Mouse (Mus musculus): Measurements from ENCODE around the gene Slitrk3. TPM values are rescaled to one million over a fixed set of nuclear protein-coding genes. Genes with fewer than 3 reads are reported as not detected.
"Not testable (repeated sequence)": the region's sequence is repeated elsewhere in the genome, so short reads cannot be mapped to it uniquely, and the experiment has no call there.

Gene Slitrk3
- polyA plus RNA-seq (2011; ENCODE audit: insufficient read depth, insufficient read length, low read depth, missing spikeins) = not detected in 2 replicates

GRCm38 (mm10) chr3:73057197-73057811 is at the start of gene Slitrk3:
Gene Slitrk3 (minus strand): TSS chr3:73057803.
- H3K27me3 ChIP-seq (ENCODE audit: control insufficient read depth, insufficient read depth, low read length, poor library complexity, severe bottlenecking) = peaks cover 21% of the 10 kb centered on the region
- H3K9ac ChIP-seq (ENCODE audit: low read depth, poor library complexity, severe bottlenecking) = no peak within 1 kb of the TSS
- no peaks in the 10 kb centered on the region for H3K36me3 ChIP-seq (ENCODE audit: control insufficient read depth, insufficient read depth, low read length, poor library complexity, severe bottlenecking)
- H3K4me1 ChIP-seq (ENCODE audit: control insufficient read depth, insufficient read depth, low read length) = no peaks in the 10 kb centered on the region
- TF ChIP-seq EP300 (IDR thresholded peaks at IDR 0.05; ENCODE audit: insufficient read depth, low read depth, low read length) (no peak), CTCF (IDR thresholded peaks at IDR 0.05; ENCODE audit: low read depth, low read length) (no peak), POLR2A (IDR thresholded peaks at IDR 0.05; ENCODE audit: insufficient read depth, low read length) (no peak)
- no peaks in the 10 kb centered on the region for H3K9me3 ChIP-seq (replicated peaks; ENCODE audit: control insufficient read depth, insufficient read depth, low read length, poor library complexity, severe bottlenecking)
- H3K27ac ChIP-seq (ENCODE audit: insufficient read depth, low read length) = no peak within 1 kb of the TSS
- peak within 1 kb of the TSS; percentile 12 for H3K4me3 ChIP-seq (ENCODE audit: low read depth, low read length)

DNA sequence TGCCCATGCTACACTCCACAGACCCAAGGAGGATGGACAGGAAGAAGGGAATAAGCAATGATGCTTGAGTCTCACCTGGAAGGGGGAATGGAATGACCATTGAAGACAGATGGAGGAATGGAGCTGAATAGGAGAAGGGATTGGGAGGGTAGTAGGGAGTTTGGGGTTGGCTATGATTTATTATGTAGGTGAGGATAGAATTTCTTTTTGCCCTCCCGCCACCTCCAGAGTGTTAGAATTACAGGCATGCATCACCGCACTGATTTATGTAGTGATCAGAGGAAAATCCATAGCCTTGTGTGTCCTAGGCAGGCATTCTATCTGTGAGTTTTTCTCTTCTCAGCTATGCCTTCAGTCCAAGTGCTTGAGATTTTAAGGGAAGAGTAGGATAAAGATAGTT is 36.8 kb upstream of the Slitrk3 start:
- not testable (repeated sequence) for H3K27me3 ChIP-seq (ENCODE audit: control insufficient read depth, insufficient read depth, low read length, poor library complexity, severe bottlenecking); H3K4me1 ChIP-seq (ENCODE audit: control insufficient read depth, insufficient read depth, low read length); H3K36me3 ChIP-seq (ENCODE audit: control insufficient read depth, insufficient read depth, low read length, poor library complexity, severe bottlenecking); H3K27ac ChIP-seq (ENCODE audit: insufficient read depth, low read length); H3K4me3 ChIP-seq (ENCODE audit: low read depth, low read length); H3K9me3 ChIP-seq (replicated peaks; ENCODE audit: control insufficient read depth, insufficient read depth, low read length, poor library complexity, severe bottlenecking); H3K9ac ChIP-seq (ENCODE audit: low read depth, poor library complexity, severe bottlenecking)

DNA sequence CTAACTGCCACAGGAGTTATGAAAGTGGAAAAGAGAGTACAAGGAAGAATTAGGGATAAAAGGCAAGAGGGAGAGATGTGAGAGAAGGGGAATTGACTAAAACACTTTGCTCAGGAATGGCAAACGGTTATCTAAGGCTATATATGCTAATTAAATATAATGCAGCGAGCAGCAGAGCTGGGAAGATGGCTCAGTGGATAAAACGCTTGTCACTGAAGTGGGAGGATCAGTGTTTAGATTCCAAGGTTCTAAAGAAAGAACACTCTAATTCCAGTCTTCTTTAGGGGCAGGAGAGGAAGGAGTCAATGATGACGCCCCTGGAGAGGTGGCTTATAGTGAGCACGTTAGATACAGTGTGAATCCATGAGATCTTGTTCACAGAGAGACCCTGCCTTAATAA is 27.0 kb upstream of the Slitrk3 start:
- Histone ChIP-seq H3K36me3 (ENCODE audit: control insufficient read depth, insufficient read depth, low read length, poor library complexity, severe bottlenecking) (no peaks in the 10 kb centered on the region), H3K27ac (ENCODE audit: insufficient read depth, low read length) (no peak overlapping the region), H3K4me3 (ENCODE audit: low read depth, low read length) (no peak overlapping the region), H3K9ac (ENCODE audit: low read depth, poor library complexity, severe bottlenecking) (no peak overlapping the region), H3K27me3 (ENCODE audit: control insufficient read depth, insufficient read depth, low read length, poor library complexity, severe bottlenecking) (no peaks in the 10 kb centered on the region), H3K9me3 (replicated peaks; ENCODE audit: control insufficient read depth, insufficient read depth, low read length, poor library complexity, severe bottlenecking) (no peaks in the 10 kb centered on the region), H3K4me1 (ENCODE audit: control insufficient read depth, insufficient read depth, low read length) (no peaks in the 10 kb centered on the region)
- TF ChIP-seq POLR2A (IDR thresholded peaks at IDR 0.05; ENCODE audit: insufficient read depth, low read length) (no peak), CTCF (IDR thresholded peaks at IDR 0.05; ENCODE audit: low read depth, low read length) (no peak), EP300 (IDR thresholded peaks at IDR 0.05; ENCODE audit: insufficient read depth, low read depth, low read length) (no peak)

DNA sequence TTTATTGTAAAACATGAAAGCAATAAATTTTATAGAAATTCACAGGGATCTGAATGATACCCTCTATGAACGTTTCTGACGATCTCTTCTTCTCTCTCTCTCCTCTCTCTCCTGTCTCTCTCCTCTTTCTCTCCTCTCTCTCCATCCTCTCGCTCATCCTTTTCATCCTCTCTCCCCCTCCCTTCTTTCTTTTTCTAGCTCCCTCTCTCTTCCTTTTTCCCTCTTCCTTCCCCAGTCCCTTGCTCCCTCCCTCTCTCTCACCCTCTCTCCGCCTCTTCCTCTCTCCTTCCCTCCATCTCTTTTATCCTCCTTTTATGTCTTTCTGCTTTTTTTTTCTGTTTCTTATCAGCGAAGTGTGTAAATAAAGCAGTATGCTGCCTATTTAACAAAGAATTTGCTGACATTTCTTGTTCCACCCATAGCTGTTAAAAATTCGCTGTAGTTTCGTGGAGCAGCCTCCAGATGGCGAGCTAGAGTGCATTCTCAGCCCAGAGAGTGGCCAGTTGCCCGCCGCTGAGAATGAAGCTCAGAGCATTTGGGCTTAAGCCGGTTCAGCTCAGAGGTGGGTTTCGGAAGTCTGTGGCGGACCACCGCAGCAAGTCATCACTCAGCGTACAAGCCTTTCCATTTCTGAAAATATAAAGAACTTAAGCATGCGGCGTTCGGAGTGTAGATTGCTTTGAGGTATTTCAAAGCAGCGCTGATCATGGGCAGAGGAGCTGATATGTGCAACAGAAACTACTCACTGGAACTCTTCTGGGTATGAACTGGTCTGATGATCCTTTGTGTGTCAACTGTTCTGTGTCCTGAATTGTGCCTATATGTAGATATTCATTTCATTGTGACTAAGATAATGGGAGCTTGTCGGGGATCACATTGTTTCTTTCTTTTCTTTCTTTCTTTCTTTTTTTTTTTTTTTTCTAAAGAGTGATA is 8.5 kb upstream of the Slitrk3 start:
- TF ChIP-seq EP300 (IDR thresholded peaks at IDR 0.05; ENCODE audit: insufficient read depth, low read depth, low read length) (no peak), CTCF (IDR thresholded peaks at IDR 0.05; ENCODE audit: low read depth, low read length) (peak; percentile 60), POLR2A (IDR thresholded peaks at IDR 0.05; ENCODE audit: insufficient read depth, low read length) (no peak)
- Histone ChIP-seq H3K9ac (ENCODE audit: low read depth, poor library complexity, severe bottlenecking) (no peak overlapping the region), H3K4me1 (ENCODE audit: control insufficient read depth, insufficient read depth, low read length) (no peaks in the 10 kb centered on the region), H3K4me3 (ENCODE audit: low read depth, low read length) (no peak overlapping the region; the same call in 1 of the 2 replicates), H3K27ac (ENCODE audit: insufficient read depth, low read length) (no peak overlapping the region), H3K9me3 (replicated peaks; ENCODE audit: control insufficient read depth, insufficient read depth, low read length, poor library complexity, severe bottlenecking) (no peaks in the 10 kb centered on the region), H3K36me3 (ENCODE audit: control insufficient read depth, insufficient read depth, low read length, poor library complexity, severe bottlenecking) (no peaks in the 10 kb centered on the region), H3K27me3 (ENCODE audit: control insufficient read depth, insufficient read depth, low read length, poor library complexity, severe bottlenecking) (no peaks in the 10 kb centered on the region)

- H3K4me3 ChIP-seq (ENCODE audit: low read depth, low read length) = no peak overlapping the region
These were observed 587 bp upstream of the Slitrk3 start for GRCm38 (mm10) chr3:73058190-73058589.

More at GRCm38 (mm10) chr3:73058190-73058589, 587 bp upstream of the Slitrk3 start:
- Histone ChIP-seq H3K4me1 (ENCODE audit: control insufficient read depth, insufficient read depth, low read length) (no peaks in the 10 kb centered on the region), H3K27ac (ENCODE audit: insufficient read depth, low read length) (no peak overlapping the region), H3K36me3 (ENCODE audit: control insufficient read depth, insufficient read depth, low read length, poor library complexity, severe bottlenecking) (no peaks in the 10 kb centered on the region), H3K9ac (ENCODE audit: low read depth, poor library complexity, severe bottlenecking) (no peak overlapping the region), H3K9me3 (replicated peaks; ENCODE audit: control insufficient read depth, insufficient read depth, low read length, poor library complexity, severe bottlenecking) (no peaks in the 10 kb centered on the region), H3K27me3 (ENCODE audit: control insufficient read depth, insufficient read depth, low read length, poor library complexity, severe bottlenecking) (peaks cover 21% of the 10 kb centered on the region)
- TF ChIP-seq CTCF (IDR thresholded peaks at IDR 0.05; ENCODE audit: low read depth, low read length) (no peak), EP300 (IDR thresholded peaks at IDR 0.05; ENCODE audit: insufficient read depth, low read depth, low read length) (no peak), POLR2A (IDR thresholded peaks at IDR 0.05; ENCODE audit: insufficient read depth, low read length) (no peak)

Data from ES-Bruce4 (cell line).